Mouse (Mus musculus) embryo, embryonic 9.5 days (tissue): ENCODE measurements around the gene Igflr1.
A peak's percentile ranks its signal among the peaks of the same experiment; 100 is the strongest.

Source experiments
- DNase-seq: peaks from one replicate; pipeline ENCODE4 v3.0.0-alpha.2; 2017; ENCODE audit errors: extremely low spot score

Gene Igflr1

DNA sequence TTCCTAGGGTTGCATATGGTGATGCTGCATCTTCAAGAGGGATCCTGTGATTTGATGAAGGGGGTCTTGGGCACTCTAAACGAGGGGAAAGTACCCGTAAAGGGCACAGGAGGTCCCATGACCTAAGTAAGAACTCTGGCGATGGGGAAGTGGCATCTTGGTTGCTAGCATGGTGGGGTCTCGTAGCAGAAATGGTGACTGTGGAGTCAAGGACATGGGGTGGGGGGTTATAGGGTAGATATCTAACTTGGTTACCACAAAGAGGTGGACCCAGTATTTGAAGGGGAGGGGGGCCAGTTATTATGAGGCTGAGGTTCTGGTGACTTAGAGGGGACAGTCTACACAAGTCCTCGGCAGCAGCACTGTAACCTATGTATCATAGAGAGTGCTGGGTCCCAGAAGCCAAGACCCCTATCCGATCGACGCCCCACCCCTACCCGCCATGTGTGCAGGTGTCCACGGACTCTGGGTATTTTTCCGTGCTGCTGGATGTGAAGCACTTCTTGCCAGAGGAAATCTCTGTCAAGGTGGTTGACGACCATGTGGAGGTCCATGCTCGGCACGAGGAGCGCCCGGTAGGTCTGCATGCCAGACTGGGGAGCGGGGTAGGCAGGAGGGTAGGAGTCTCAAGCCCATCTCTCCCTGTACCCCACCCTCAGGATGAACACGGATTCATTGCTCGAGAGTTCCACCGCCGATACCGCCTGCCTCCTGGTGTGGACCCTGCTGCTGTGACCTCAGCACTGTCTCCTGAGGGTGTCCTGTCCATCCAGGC is 11.2 kb upstream of the Igflr1 start:
- DNase-seq, result no peak

DNA sequence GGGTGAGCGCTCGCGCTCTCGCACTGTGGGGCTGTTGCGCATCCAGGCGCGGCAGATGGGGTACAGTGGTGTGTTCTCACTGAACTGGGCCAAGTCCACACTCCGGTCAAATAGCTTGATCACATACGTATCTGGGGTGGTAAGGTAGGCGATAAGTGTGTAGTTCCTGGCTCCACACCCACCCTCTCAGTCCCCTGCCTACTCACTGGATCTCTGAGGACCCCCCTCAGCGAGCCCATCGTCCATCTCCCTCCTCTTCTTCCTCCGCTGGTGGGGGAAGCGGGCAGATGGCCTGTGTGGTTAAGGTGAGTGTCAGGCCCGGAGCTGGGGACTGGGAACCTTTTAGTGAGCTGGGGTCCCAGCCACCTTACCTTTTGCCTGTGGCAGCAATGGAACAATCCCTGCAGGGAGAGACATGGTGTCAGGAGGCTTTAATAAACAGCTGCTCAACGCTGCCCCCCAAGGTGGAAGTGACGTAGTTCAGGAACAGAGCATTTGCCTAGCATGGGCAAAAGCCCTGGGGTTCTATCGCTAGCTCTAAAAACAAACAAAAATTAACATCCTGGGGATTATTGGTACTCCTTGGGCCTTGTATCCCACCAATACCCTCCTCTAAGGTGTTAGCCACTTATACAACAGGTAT is 8.2 kb upstream of the Igflr1 start:
- no peak for DNase-seq

DNA sequence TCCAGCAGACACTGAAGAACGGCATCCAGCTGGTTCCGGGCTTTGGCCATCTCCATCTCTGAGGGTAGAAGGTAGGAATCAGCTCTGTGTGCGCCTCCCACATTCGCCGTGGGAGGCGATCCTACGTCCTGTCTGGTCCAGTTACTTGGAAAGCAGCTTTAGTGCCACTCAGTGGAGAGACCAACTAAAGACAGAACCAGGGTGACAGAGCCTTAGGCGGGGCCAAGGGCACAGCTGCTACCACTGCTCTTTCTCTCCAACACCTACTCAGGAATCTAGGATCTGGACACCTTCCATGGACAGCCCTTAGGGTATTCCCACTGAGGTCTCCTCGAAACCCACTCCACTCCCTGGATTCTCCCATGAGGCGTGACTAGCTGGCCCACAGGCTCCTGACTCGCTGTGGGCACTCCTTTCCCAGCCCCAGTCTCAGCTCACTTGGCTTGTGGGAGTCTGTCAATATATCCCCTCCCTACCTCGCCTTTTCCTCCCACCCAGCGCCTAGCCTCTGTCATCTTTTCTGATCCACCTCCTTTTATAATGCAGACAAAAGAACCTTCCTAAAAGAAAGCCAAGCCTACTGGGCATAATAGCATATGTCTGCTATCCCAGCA is 7.2 kb upstream of the Igflr1 start:
- DNase-seq, result no peak

DNA sequence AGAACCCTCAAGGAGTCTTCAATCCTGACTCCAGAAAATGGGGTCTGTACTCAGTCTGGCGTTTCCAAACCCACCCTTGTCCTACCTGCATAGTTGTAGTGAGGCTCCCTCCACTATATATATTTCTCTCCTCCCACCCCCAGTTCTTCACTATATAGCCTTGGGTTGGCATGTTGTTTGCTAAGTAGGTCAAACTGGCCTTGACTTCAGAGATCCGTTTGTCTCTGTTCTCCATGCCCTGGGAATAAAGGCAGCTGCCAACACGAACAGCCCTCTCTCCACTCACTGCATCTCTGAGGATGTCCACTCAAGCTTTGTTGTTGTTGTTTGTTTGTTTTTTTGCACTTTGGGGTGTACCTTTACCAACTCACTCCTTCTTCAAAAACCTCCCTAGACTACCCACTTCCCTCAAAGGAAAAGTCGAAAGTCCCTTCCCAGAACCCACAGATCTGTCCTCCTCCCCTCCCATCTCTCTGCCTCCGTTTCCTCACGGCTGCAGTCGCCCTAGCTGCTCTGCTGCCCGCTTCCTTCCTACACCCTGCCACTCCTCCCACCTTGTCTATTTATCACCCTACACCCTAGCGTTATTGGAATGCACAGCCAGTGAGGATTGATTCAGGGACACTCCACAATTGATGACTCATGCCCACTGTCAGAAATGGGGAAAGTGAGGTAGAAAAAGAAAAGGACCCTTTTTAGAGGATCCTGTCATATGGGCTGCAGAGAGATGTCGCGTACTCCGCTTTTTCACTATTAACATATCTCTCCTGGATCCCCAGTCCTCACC is 6.4 kb upstream of the Igflr1 start:
- no peak for DNase-seq

DNA sequence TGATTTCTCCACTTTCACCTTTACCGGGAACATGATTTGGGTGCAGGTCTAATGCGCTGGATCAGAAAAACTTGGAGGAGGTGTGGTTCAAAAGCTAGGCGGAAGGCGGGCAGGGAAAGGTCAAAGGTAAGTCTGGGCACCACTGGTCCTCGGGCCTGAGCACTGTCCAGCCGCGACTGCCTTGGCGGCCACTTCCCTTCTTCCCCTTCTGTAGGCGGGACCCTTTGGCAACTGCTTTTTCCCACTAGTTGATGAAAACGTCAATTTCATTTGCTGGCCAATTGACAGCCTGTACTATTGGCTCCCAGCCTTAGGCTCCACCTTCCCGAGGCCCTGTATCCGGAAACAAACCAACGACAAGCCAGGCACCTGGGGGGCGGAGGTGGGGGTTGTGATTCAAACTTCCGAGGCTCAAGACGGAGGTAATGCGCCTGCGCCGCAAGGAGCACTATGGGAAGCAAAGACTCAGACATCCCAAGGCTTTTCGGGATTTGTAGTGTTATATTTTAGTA is 5.7 kb upstream of the Igflr1 start, which contains the start of gene Lin37:
Lin37 (minus strand) TSS at position 396 of the 512 bp plus-strand sequence.
- DNase-seq, result peak; percentile 94

DNA sequence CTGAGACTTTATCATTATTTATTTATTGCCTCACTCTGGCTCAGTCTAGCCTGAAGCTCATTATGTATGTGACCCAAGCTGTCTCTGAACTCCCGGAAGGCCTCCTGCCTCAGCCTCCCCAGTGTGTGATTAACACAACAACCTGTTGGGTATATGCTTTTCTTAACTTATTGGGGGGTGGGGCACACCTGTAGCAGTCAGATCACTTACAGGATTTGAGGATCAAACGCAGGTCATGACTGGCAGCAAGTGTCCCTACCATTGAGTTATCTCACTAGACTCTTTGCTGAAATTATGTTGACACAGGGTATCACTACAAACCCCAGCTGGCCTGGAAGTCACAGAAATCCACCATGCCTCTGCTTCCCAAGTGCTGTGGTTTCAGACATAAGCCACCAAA is 4.9 kb upstream of the Igflr1 start:
- no peak for DNase-seq

DNA sequence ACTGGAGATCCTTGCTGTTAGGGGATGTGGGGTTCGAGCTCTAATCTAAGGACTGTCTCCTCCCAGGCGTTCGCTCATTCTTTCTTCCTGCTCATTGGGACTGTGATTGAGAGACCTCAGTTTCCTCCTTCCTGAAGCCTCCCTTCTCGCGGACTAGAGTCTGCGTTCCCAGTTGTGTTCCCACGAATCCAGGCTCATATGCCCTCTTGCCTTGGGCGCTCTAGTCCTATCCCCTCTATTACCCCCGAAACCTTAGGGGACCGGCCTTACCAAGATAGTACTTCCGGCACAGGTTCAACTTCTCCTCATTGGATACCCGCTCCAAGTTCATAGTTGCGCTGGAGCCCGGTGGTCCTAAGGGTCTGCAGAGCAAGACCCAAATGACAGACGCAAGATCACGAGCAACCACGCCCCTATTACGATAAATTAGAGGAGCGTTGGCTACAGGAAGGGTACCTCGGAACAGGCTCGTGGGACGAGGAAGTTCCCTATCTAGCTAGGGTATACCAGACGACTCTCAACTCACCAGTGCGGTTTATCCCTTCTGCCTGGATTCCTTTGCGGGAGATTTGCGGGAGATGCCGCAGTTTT is 2.6 kb upstream of the Igflr1 start:
- DNase-seq, result peak; percentile 37

DNA sequence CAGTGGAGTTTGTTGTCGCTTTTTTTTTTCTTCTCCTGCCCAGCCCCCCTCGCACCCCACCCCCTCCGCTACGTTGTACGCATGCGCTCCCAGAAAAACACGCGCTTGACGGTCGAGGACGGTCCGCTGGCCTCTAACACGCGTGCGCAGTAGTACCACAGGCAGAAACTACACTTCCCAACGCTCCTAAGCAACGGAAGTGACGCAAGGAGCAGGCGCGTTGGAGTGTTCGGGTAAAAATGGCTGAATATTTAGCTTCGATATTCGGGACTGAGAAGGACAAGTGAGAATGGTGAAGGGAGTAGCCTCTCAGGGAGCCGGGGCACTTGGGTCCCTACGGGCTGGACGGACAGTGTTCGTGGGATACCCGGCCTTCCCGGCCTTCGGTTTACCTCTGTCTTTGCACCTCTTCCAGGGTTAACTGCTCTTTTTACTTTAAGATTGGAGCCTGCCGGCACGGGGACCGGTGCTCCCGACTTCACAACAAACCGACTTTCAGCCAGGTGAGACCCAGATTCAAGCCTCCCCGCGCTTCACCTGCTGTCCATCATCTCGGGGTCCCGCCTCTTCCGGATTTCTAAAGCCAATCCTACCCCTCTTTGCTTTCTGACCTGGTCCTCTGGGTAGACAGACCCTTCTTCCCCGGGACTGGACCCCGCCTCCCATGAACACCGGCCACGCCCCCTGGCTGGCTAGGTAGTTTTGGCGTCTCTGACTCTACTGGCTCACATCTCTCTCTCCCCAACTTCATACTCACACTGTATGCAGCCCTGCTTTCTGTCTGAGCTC is 1.9 kb upstream of the Igflr1 start, which contains the start of the genes U2af1l4, Gm49396 and Psenen:
U2af1l4 (plus strand) TSS at position 185 of the 789 bp plus-strand sequence.
Gm49396 (plus strand) TSS at position 228 of the 789 bp plus-strand sequence.
Psenen (minus strand) TSS at position 511 of the 789 bp plus-strand sequence.
- peak; percentile 92 for DNase-seq

DNA sequence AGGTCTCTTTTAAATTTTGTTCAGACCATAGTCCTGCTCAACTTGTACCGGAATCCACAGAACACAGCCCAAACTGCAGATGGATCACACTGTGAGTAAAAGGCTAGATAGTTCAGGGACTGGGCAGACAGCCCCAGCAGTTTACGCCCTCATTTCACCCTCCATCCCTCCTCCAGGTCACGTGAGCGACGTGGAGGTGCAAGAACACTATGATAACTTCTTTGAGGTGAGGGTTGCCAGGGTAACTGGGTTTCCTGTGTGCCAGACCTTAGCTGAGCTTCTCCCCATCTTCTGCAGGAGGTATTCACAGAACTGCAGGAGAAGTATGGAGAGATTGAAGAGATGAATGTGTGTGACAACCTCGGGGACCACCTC is 1.3 kb upstream of the Igflr1 start:
- DNase-seq, result no peak

DNA sequence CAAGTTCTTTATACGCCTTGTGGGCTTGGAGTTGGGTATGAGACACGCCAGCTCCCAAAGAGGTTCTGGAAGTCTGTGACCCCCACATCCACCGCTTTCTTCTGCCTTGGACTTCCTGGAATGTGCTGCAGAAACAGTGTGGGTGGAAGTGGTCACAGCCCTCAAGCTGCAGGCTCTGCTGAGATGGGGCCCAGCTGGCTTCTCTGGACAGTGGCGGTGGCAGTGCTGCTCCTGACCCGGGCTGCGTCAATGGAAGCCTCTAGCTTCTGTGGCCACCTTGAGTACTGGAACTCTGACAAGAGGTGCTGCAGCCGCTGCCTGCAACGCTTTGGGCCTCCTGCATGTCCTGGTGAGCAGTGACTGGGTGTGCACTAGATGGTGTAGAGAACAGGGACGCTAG is 806 bp downstream of the Igflr1 start:
- no peak for DNase-seq

DNA sequence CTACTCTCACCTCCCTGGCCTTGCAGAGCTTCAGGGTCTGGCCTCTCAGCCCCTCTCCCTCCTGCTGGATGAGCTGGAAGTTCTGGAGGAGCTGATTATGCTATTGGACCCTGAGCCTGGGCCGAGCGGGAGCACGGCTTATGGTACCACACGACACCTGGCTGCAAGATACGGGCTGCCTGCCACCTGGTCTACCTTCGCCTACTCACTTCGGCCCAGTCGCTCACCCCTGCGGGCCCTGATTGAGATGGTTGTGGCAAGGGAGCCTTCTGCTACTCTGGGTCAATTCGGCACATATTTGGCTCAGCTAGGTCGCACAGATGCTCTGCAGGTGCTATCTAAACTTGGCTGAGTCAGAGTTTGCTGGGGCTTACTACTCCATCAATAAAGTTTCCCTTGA is 2.3 kb downstream of the Igflr1 start:
- DNase-seq, result no peak

DNA sequence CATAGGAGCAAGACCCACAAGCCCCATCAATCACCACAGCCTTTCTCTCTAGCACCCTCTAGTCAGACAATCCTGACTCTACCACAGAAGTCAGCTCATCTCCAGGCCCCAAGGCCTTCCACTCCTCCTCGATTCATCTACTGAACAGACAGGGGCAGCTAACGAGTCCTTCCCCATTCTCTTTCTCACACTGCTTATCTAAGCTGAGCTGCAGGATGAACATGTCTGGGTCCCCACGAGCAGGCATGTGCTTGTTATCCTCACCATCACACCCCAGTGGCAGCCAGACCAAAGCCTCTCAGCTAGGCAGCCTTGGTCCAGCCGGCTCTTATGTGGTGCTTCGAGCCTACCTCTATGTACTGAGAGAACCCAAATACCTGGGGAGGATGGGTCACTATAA is 7.2 kb downstream of the Igflr1 start:
- no peak for DNase-seq

DNA sequence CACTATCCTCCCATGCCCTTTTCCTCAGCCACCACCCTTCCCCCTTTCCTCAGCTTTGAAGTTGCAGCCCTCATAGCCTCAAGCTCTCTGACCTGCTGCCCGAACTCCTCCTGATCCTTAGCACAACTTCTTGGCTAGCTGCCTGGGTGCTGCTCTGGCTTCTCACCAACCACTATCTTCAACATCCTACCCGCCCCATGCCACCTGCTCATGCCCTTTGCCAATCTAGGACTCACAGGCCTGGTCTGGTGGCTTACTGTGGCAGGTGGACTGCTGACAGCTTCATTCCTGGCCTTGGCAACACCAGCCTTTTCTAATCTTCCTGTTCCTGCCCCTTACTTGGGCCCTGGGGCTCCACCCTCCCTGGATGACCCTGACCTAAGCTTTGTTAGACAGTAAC is 7.7 kb downstream of the Igflr1 start:
- no peak for DNase-seq

DNA sequence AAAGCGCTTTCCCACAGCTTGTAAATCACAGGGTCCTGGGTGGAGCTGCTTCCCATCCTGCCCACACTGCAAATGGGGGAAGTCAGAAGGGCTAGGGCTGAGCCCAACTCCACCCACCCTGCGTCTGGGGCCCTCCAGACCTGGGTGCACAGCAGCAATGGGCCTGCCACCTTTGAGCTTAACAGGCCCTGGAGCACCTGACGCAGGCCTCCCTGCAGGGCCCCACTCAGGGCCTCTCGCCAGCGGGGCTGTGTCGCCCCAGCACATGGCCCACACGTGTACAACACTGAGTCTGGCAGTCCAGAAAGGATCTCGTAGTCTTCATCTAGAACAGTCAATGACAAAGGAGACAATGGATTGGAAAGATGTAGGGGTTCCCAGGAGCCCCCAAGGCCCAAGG is 14.7 kb downstream of the Igflr1 start:
- DNase-seq, result no peak

DNA sequence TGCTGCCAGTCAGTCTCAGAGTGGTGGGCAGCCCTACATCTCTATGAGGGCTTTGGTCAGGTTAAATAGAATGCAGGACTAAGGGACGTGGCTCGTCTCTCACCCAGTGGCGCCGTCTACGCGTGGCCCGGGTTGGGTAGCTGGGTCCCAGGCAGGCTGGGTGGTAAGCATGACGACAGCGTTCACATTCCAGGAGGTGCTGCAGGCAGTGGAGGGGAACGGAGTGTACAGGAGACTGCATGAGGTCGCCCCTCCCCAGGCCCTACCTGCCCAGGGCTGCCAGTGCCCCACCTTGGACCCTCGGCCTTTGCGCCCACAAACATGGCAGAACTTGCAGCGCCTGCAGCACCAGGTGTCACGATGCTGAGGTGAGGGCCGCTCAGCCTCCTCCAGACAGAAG is 16.3 kb downstream of the Igflr1 start:
- no peak for DNase-seq

DNA sequence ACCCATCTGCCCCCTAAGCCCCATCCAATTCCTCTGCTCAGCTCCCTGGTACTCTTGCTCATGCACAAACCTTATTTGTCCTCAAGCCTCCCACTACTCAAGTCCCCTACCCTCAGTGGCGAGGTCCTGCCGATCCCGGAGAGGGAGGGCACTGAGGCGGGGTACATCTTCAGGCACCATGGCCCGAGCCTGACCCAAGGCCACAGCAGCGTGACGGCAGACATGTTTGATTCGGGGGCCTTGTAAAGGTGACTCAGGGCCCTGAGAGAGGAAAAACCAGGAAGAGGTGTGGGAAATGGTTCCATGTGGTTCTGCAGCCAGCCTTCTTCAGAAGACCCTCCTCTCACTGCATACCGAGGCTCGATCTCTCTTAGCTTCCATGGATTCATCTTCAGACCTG is 19.1 kb downstream of the Igflr1 start:
- no peak for DNase-seq

DNA sequence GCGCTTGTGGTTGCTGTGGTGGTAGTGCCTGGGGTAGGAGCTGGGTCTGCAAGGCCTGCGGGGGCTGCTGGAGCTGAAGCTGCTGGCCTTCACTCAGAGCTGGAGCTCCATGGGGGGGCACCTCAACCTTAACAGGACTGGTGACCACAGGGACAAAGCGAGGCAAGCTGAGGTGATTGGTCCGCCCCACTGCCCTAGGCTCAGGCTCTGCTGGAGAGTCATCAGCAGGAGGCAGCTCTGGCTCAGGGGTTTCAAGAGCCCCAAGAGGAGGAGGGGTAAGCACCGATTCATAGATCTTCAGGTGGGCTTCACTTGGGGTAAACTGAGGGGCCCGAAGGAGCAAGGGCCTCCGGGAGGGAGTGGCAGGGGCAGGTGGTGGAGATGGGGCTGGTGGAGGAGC is 19.9 kb downstream of the Igflr1 start:
- no peak for DNase-seq

DNA sequence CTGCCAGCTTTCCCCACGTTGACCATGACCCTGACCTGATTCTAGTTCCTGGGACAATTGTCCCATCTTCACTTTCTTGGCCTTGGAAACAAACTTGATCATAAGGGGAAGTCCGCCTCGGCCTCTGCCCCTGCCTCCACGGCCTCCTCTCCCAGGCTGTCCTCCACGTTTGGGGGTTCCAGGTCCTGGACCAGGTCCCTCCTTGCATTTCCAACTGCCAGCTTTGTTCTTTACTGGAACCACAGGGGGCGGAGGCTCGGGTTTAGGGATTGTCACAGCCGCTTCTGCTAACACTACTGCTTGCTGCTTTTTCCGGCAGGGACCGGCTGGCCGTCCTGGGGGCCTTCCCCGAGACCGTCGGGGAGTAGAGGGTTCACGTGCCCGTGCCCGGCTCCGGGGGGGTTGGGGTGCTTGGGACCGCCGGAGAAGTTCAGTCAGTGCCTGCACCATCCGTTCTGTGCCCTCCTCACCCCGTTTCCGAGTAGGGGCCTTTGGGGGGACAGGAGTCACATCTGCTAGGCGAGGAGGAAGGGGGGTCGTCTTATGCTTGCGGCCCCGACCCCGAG is 21.3 kb downstream of the Igflr1 start:
- DNase-seq, result no peak

DNA sequence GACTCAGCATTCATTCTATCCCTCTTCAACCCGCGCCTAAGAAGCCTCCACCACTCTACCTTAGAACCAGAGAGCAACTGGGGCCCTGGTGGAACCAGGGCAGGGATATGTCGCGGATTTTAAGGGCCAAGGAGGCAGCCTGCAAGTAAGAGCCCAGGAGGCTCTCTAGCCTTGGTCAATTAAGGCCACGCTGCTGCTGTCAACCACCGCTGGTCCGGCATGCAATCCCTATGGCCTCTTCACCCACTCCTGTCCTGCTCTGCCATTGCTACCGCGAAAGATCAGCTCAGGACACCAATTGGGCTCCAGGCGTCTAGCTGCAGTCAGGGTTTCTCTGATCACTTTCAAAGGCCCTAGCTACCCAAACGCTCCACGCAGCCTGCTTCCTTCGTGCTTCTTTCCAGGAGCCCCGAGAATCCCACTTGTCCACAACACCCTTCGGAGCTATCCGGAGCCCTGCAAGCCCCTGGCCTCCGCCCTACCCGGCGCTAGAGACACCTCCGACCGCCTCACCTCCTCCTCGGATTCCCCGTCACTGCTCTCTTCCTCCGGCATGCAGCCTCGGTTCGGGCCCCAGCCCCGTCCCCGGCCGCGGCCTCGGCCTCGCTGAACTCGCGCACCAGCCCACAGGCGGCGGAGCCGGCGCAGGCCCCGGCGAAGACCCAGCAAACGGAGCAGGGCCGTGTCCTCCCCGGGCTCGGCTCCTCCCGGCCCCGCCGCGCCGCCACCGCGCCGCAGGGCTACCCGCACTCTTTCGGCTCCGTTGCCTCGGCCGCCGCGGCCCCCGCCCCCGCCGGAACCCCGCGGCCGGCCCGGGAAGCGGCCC is 22.8 kb downstream of the Igflr1 start:
- DNase-seq, result peak; percentile 64
